Mouse (Mus musculus) ovary, postnatal 14 days (tissue): ENCODE measurements around the gene Msi2.
A peak's percentile ranks its signal among the peaks of the same experiment; 100 is the strongest.

Experiments used
- DNase-seq: peaks from one replicate; pipeline ENCODE4 v3.0.0; 2022; ENCODE audit warnings: low spot score

Msi2 gene

GRCm38 (mm10) chr11:88482636-88483035, 235.7 kb downstream of the Msi2 start:
- no peak for DNase-seq

- no peak for DNase-seq
These were observed 236.1 kb downstream of the Msi2 start for GRCm38 (mm10) chr11:88482236-88482635.

GRCm38 (mm10) chr11:88481602-88482161, 236.6 kb downstream of the Msi2 start:
- DNase-seq: no peak

GRCm38 (mm10) chr11:88481092-88481601, 237.2 kb downstream of the Msi2 start:
- no peak for DNase-seq

- no peak for DNase-seq
These were observed 238.8 kb downstream of the Msi2 start for GRCm38 (mm10) chr11:88479498-88479897.

- DNase-seq: no peak
These were observed 243.3 kb downstream of the Msi2 start for GRCm38 (mm10) chr11:88474889-88475440.

- DNase-seq: no peak
These were observed 245.6 kb downstream of the Msi2 start for GRCm38 (mm10) chr11:88472731-88473130.

GRCm38 (mm10) chr11:88471981-88472647, 246.2 kb downstream of the Msi2 start:
- DNase-seq: no peak

- no peak for DNase-seq
These were observed 247.7 kb downstream of the Msi2 start for GRCm38 (mm10) chr11:88470599-88470998.

- no peak for DNase-seq
These were observed 249.3 kb downstream of the Msi2 start for GRCm38 (mm10) chr11:88468996-88469395.

GRCm38 (mm10) chr11:88467498-88468245, 250.6 kb downstream of the Msi2 start:
- DNase-seq: peak; percentile 16

GRCm38 (mm10) chr11:88463951-88464350, 254.4 kb downstream of the Msi2 start:
- no peak for DNase-seq

- no peak for DNase-seq
These were observed 255.5 kb downstream of the Msi2 start for GRCm38 (mm10) chr11:88462789-88463188.

- no peak for DNase-seq
These were observed 256.7 kb downstream of the Msi2 start for GRCm38 (mm10) chr11:88461601-88462000.

- DNase-seq: no peak
These were observed 258.2 kb downstream of the Msi2 start for GRCm38 (mm10) chr11:88459946-88460736.

- DNase-seq: no peak
These were observed 261.0 kb downstream of the Msi2 start for GRCm38 (mm10) chr11:88457241-88457738.

GRCm38 (mm10) chr11:88454867-88455806, 263.2 kb downstream of the Msi2 start:
- no peak for DNase-seq

- no peak for DNase-seq
These were observed 269.1 kb downstream of the Msi2 start for GRCm38 (mm10) chr11:88449180-88449579.

GRCm38 (mm10) chr11:88448571-88448970, 269.7 kb downstream of the Msi2 start:
- no peak for DNase-seq

- no peak for DNase-seq
These were observed 271.0 kb downstream of the Msi2 start for GRCm38 (mm10) chr11:88447350-88447749.

- DNase-seq: no peak
These were observed 274.4 kb downstream of the Msi2 start for GRCm38 (mm10) chr11:88443905-88444304.
